ENCODE assay signal across 10 mouse cellular contexts in genomic region chr11:119394210-119394609, GRCm38 (mm10). TPM values are rescaled to one million over a fixed set of nuclear protein-coding genes. Genes with fewer than 3 reads are reported as not detected.
DNase-seq lines count a peak whose midpoint lies in the region; ATAC-seq and TF ChIP-seq lines count a peak whose summit lies in the region.
"Had no signal": no experiment of that assay in that cellular context is flagged by ENCODE, and none has a peak within 500 bp of the region (broad histone marks: within the 10 kb centered on the region; RNA-seq: fewer than 3 reads in every experiment).

No protein-coding gene starts in this region.

- peaks cover 7% of the 10 kb centered on the region for H3K4me1 ChIP-seq in kidney, embryonic 14.5 days (ENCODE audit: control insufficient read depth, insufficient read depth, low read length)
- H3K4me1 ChIP-seq in E14TG2a.4 (replicated peaks; ENCODE audit: low read depth, low read length), result peaks cover 84% of the 10 kb centered on the region
- peaks cover 13% of the 10 kb centered on the region for H3K4me1 ChIP-seq in brown adipose tissue, adult 24 weeks (ENCODE audit: control insufficient read depth, insufficient read depth, insufficient read length, low read length)
- peaks cover 19 to 28% of the 10 kb centered on the region in 2 experiments for H3K4me1 ChIP-seq in liver, embryonic 14.5 days (replicated peaks; ENCODE audit: control insufficient read depth in 2 of 2, insufficient read depth in 2 of 2, low read length in 1 of 2)

- no peaks in the 10 kb centered on the region for H3K9me3 ChIP-seq in kidney, embryonic 14.5 days (ENCODE audit: control insufficient read depth, low read length)
- no peaks in the 10 kb centered on the region for H3K9me3 ChIP-seq in E14TG2a.4 (ENCODE audit: low read length)
- no peaks in the 10 kb centered on the region for H3K9me3 ChIP-seq in liver, embryonic 14.5 days (ENCODE audit: control insufficient read depth, low read length)

- ATAC-seq in kidney, embryonic 14.5 days (ENCODE audit: low FRiP score, low TSS enrichment), result no peak
- no peak for ATAC-seq in liver, embryonic 14.5 days (ENCODE audit: insufficient read depth)

- H3K27me3 ChIP-seq in kidney, embryonic 14.5 days (ENCODE audit: control insufficient read depth, insufficient read depth, low read length), result peaks cover 15% of the 10 kb centered on the region
- H3K27me3 ChIP-seq in E14TG2a.4 (ENCODE audit: insufficient read depth, low read length), result peaks cover 57% of the 10 kb centered on the region
- peaks cover 5% of the 10 kb centered on the region; the same call in 1 of the 2 replicates for H3K27me3 ChIP-seq in liver, embryonic 14.5 days (ENCODE audit: control insufficient read depth, insufficient read depth, low read length)

- no peaks in the 10 kb centered on the region for H3K36me3 ChIP-seq in kidney, embryonic 14.5 days (ENCODE audit: control insufficient read depth, insufficient read depth, low read length)
- H3K36me3 ChIP-seq in E14TG2a.4 (ENCODE audit: insufficient read depth, low read length), result peaks cover 4% of the 10 kb centered on the region; the same call in 1 of the 2 replicates
- H3K36me3 ChIP-seq in liver, embryonic 14.5 days (replicated peaks; ENCODE audit: control insufficient read depth, insufficient read depth, low read depth), result no peaks in the 10 kb centered on the region

- DNase-seq in kidney, adult 9 months, result no peak
- DNase-seq in liver, embryonic 14.5 days (ENCODE audit: low read depth in 3 of 3, low spot score in 3 of 3), result no peak
- no peak for DNase-seq in testis, postnatal 14 days (ENCODE audit: low spot score)
- no peak for DNase-seq in adrenal gland, postnatal 14 days
- DNase-seq: cerebellum, adult 11 months; layer of hippocampus, adult 9-11 months; thymus, postnatal 14 days had no signal

- peak overlapping the region; percentile 88 for H3K4me2 ChIP-seq in kidney, embryonic 14.5 days (replicated peaks; ENCODE audit: low read depth, low read length)
- H3K4me2 ChIP-seq in liver, embryonic 14.5 days (ENCODE audit: low read depth), result peak overlapping the region; percentile 87

- H3K9ac ChIP-seq in kidney, embryonic 14.5 days (ENCODE audit: low read depth, low read length), result peak overlapping the region; percentile 7; the same call in 1 of the 2 replicates
- no peak overlapping the region; the same call in 1 of the 2 replicates for H3K9ac ChIP-seq in liver, embryonic 14.5 days (replicated peaks)

- H3K27ac ChIP-seq in kidney, embryonic 14.5 days (ENCODE audit: low read depth, low read length), result no peak overlapping the region
- H3K27ac ChIP-seq in brown adipose tissue, adult 24 weeks (replicated peaks; ENCODE audit: low read depth, low read length), result no peak overlapping the region
- no peak overlapping the region for H3K27ac ChIP-seq in liver, embryonic 14.5 days

- no peak for TF ChIP-seq CTCF in E14TG2a.4 (conservative IDR thresholded peaks at IDR 0.05; ENCODE audit: low read length)
- TF ChIP-seq CTCF in liver, embryonic 14.5 days (IDR thresholded peaks at IDR 0.05; ENCODE audit: low read depth), result no peak

- no peak for TF ChIP-seq EP300 in liver, embryonic 14.5 days (IDR thresholded peaks at IDR 0.05; ENCODE audit: low read depth)

- WGBS in kidney, embryonic 14.5 days, result 38% methylated on average over 6 of the region's 6 CpGs
- WGBS in liver, embryonic 14.5 days (ENCODE audit: insufficient replicate concordance), result 65% methylated on average over 6 of the region's 6 CpGs

- H3K4me3 ChIP-seq in kidney, embryonic 14.5 days (ENCODE audit: low read length), result peak overlapping the region; percentile 57; the same call in 1 of the 2 replicates
- peak overlapping the region; percentile 58; the same call in 1 of the 2 replicates for H3K4me3 ChIP-seq in E14TG2a.4 (replicated peaks; ENCODE audit: low read length)
- H3K4me3 ChIP-seq in brown adipose tissue, adult 24 weeks (ENCODE audit: insufficient read depth, low read depth, low read length), result peak overlapping the region; percentile 79
- H3K4me3 ChIP-seq in liver, embryonic 14.5 days (ENCODE audit: insufficient read depth in 1 of 2, low read depth in 2 of 2, low read length in 2 of 2), result peak overlapping the region; percentile 78 to 96; a peak in 3 of 4 replicates

RNA-seq across cellular contexts. Expression of gene Rnf213, which starts 1.3 kb away (rescaled TPM):
- 7.4 and 9.5 TPM in 2 replicates for polyA plus RNA-seq in kidney, embryonic 14.5 days (2014; fragmentation: Nextera tagmentation; extraction: Ambion mirVana)
- polyA plus RNA-seq in brown adipose tissue, adult 24 weeks (2012; ENCODE audit: insufficient read depth, insufficient read length, missing spikeins), result 8.6 and 11.1 TPM in 2 replicates
- polyA plus RNA-seq in liver, embryonic 14.5 days (2012; rRNA removed), result 5.4 and 6.5 TPM in 2 replicates
- polyA plus RNA-seq in liver, embryonic 14.5 days (2014; fragmentation: Nextera tagmentation; extraction: Ambion mirVana), result 4.9 and 5.8 TPM in 2 replicates
- total RNA-seq in adrenal gland, postnatal 14 days (2021), result 25.6 and 28.0 TPM in 2 replicates

RNA-seq across cellular contexts. Expression of gene Slc26a11, which starts 38.9 kb away (rescaled TPM):
- 5.9 and 8.2 TPM in 2 replicates for polyA plus RNA-seq in kidney, embryonic 14.5 days (2014; fragmentation: Nextera tagmentation; extraction: Ambion mirVana)
- polyA plus RNA-seq in brown adipose tissue, adult 24 weeks (2012; ENCODE audit: insufficient read depth, insufficient read length, missing spikeins), result 2.1 and 3.1 TPM in 2 replicates
- polyA plus RNA-seq in liver, embryonic 14.5 days (2012; rRNA removed), result 1.2 TPM in 2 replicates
- polyA plus RNA-seq in liver, embryonic 14.5 days (2014; fragmentation: Nextera tagmentation; extraction: Ambion mirVana), result 1.1 and 1.2 TPM in 2 replicates
- total RNA-seq in adrenal gland, postnatal 14 days (2021), result 7.5 and 9.7 TPM in 2 replicates

RNA-seq across cellular contexts. Expression of gene Sgsh, which starts 38.9 kb away (rescaled TPM):
- 7.1 and 7.9 TPM in 2 replicates for polyA plus RNA-seq in kidney, embryonic 14.5 days (2014; fragmentation: Nextera tagmentation; extraction: Ambion mirVana)
- polyA plus RNA-seq in brown adipose tissue, adult 24 weeks (2012; ENCODE audit: insufficient read depth, insufficient read length, missing spikeins), result 3.8 and 7.7 TPM in 2 replicates
- polyA plus RNA-seq in liver, embryonic 14.5 days (2012; rRNA removed), result 1.2 and 1.3 TPM in 2 replicates
- polyA plus RNA-seq in liver, embryonic 14.5 days (2014; fragmentation: Nextera tagmentation; extraction: Ambion mirVana), result 1.3 and 2.2 TPM in 2 replicates
- total RNA-seq in adrenal gland, postnatal 14 days (2021), result 14.8 and 15.7 TPM in 2 replicates
